Mouse (Mus musculus) small intestine, adult 2 months (tissue): ENCODE data around the gene Slc19a1. TPM values are rescaled to one million over a fixed set of nuclear protein-coding genes. Genes with fewer than 3 reads are reported as not detected.
A peak's percentile ranks its signal among the peaks of the same experiment; 100 is the strongest.

Source experiments
- H3K27ac ChIP-seq: fragments of 200-500 bp; 2 replicates; pipeline ENCODE4 v1.5.1; 2012; ENCODE audit warnings: low read depth, low read length, control low read depth, inconsistent platforms; ENCODE audit not compliant: insufficient read depth
- H3K27me3 ChIP-seq: fragments of 200-500 bp; 2 replicates; pipeline ENCODE4 v1.6.1; 2012; ENCODE audit warnings: mild to moderate bottlenecking, moderate library complexity, low read length, inconsistent platforms; ENCODE audit not compliant: control insufficient read depth, insufficient read depth
- H3K36me3 ChIP-seq: fragments of 200-500 bp; 2 replicates; pipeline ENCODE4 v1.6.1; 2012; ENCODE audit warnings: mild to moderate bottlenecking, low read length, control low read depth, inconsistent platforms; ENCODE audit not compliant: control insufficient read depth, insufficient read depth
- H3K4me1 ChIP-seq: fragments of 200-500 bp; 2 replicates; pipeline ENCODE4 v1.6.1; 2012; ENCODE audit warnings: low read length, inconsistent platforms, mixed read lengths; ENCODE audit not compliant: control insufficient read depth, insufficient read depth, insufficient read length
- H3K4me3 ChIP-seq: fragments of 200-500 bp; 2 replicates; pipeline ENCODE4 v1.5.1; 2012; ENCODE audit warnings: low read depth, mild to moderate bottlenecking, control low read depth, inconsistent platforms, low read length, moderate library complexity
- CTCF ChIP-seq: fragments of 200-500 bp; IDR thresholded peaks from 2 replicates; pipeline ENCODE4 v1.5.1; 2012; ENCODE audit warnings: low read depth, mild to moderate bottlenecking, control low read depth, inconsistent platforms, low read length, moderate library complexity, mixed read lengths; ENCODE audit not compliant: insufficient replicate concordance, insufficient read length; ENCODE audit errors: extremely low read depth
- POLR2A ChIP-seq: fragments of 200-500 bp; IDR thresholded peaks from 2 replicates; pipeline ENCODE4 v1.6.1; 2012; ENCODE audit warnings: low read depth, mild to moderate bottlenecking, control low read depth, inconsistent platforms, low read length, moderate library complexity
- WGBS: fragments of 180-500 bp; shearing (Covaris S2); methylation state at CpG from one replicate; pipeline ENCODE4 v1.1.7; 2018; 5-methylcytosine and 5-hydroxymethylcytosine counted together
- polyA plus RNA-seq: library from polyadenylated mRNA; depleted of rRNA; stranded (reverse); fragments of >200 nt; gene quantifications from 2 replicates; pipeline ENCODE4 v1.2.3, GENCODE M21; 2012; rRNA removed

The Slc19a1 gene
- 44.6 and 131 TPM in 2 replicates for polyA plus RNA-seq

DNA sequence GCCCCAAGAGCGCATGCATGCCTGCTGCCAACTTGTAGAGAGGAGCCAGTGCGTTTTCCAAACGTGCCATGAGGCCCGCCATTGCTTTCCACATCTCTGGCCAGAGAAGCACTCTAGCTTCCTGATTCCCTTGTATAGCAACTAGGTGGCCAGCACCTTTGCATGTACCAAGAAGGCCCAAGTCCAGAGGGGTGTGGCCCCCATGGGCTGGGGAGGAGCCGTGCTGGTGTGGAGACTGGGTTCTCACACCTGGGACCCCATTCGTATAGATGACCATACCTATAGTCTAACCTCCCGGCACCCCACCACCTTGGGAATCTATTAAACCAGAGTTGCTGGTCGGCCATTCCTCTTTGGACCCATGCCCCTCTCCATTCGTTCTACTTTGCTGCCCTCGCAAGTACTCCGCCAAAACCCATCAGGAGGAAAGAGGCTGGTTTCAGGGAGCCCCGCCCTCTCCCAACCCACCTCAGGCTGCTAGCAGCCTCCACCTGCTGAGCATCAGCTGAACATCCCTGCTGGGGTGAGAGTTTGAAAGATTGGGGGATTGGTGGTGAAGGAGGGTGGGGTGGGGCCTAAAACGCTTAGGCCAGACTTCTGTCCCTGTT is at the start of gene Slc19a1:
Slc19a1 (plus strand) TSS at position 474 of the 608 bp plus-strand sequence.
- Histone ChIP-seq H3K36me3 (no peaks in the 10 kb centered on the region), H3K27me3 (no peaks in the 10 kb centered on the region), H3K4me3 (peak within 1 kb of the TSS; percentile 71), H3K4me1 (peaks cover 28% of the 10 kb centered on the region), H3K27ac (peak within 1 kb of the TSS; percentile 30; the same call in 1 of the 2 replicates)
- WGBS = 74% methylated on average over 13 of the region's 13 CpGs
- TF ChIP-seq POLR2A (no peak), CTCF (no peak)

- TF ChIP-seq CTCF = no peak
- no peak for TF ChIP-seq POLR2A
Measured at GRCm38 (mm10) chr10:76988586-76988985, 43.5 kb upstream of the Slc19a1 start.

DNA sequence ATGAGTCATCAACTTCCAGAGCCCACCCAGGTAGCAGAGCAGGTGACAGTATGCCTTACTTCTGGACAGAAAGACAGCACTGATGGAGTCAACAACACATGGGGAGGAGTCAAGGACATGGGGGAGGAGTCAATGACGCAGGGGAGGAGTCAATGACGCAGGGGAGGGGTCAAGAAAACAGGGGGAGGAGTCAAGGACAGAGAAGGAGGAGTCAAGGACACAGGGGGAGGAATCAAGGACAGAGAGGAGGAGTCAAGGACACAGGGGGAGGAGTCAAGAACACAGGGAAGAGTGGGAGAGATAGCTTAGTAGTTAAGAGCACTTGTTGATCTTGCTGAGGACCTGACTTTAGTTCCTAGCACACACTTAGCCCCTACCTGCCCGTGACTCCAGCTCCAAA is 39.6 kb upstream of the Slc19a1 start:
- 48% methylated on average over 3 of the region's 3 CpGs for WGBS
- H3K36me3 ChIP-seq = no peaks in the 10 kb centered on the region
- H3K4me3 ChIP-seq = no peak overlapping the region
- TF ChIP-seq POLR2A = no peak
- no peak for TF ChIP-seq CTCF
- H3K4me1 ChIP-seq = no peaks in the 10 kb centered on the region
- H3K27ac ChIP-seq = no peak overlapping the region
- H3K27me3 ChIP-seq = no peaks in the 10 kb centered on the region; the same call in 1 of the 2 replicates

More at GRCm38 (mm10) chr10:76988586-76988985, 43.5 kb upstream of the Slc19a1 start:
- 86% methylated on average over 5 of the region's 5 CpGs for WGBS
- H3K27me3 ChIP-seq = no peaks in the 10 kb centered on the region
- H3K4me1 ChIP-seq = no peaks in the 10 kb centered on the region
- H3K27ac ChIP-seq = no peak overlapping the region
- H3K36me3 ChIP-seq = no peaks in the 10 kb centered on the region
- H3K4me3 ChIP-seq = no peak overlapping the region

GRCm38 (mm10) chr10:76997759-76998513 is 34.1 kb upstream of the Slc19a1 start:
- Histone ChIP-seq H3K36me3 (no peaks in the 10 kb centered on the region), H3K27me3 (no peaks in the 10 kb centered on the region; the same call in 1 of the 2 replicates), H3K4me3 (no peak overlapping the region), H3K27ac (no peak overlapping the region), H3K4me1 (no peaks in the 10 kb centered on the region)
- TF ChIP-seq POLR2A (no peak), CTCF (no peak)
- 56% methylated on average over 17 of the region's 17 CpGs for WGBS

DNA sequence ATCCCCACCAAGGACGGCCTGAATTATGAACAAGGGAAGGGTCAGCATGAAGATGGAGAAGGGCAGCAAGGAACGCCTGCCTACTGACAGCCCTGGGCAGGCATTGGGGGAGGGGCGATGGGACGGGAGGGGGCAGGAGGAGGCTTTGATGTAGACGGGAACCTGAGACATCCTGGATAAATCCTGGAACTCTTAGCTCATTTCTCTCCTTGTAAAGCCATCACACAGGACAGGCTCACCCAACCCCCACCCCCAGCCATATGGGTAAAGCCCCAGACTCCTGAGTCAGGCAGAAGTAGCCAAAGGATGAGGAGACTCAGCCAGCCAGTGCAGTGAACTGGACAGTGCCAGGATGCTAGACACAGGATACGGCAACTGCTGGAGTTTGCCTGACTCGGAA is 27.1 kb upstream of the Slc19a1 start:
- Histone ChIP-seq H3K36me3 (no peaks in the 10 kb centered on the region), H3K27ac (no peak overlapping the region), H3K27me3 (no peaks in the 10 kb centered on the region), H3K4me3 (no peak overlapping the region), H3K4me1 (no peaks in the 10 kb centered on the region)
- TF ChIP-seq CTCF (no peak), POLR2A (no peak)
- WGBS = 64% methylated on average over 7 of the region's 7 CpGs

GRCm38 (mm10) chr10:77007433-77008108 is 24.5 kb upstream of the Slc19a1 start:
- no peak overlapping the region for H3K4me3 ChIP-seq
- no peaks in the 10 kb centered on the region for H3K36me3 ChIP-seq
- no peak overlapping the region for H3K27ac ChIP-seq
- TF ChIP-seq POLR2A = no peak
- no peak for TF ChIP-seq CTCF
- no peaks in the 10 kb centered on the region for H3K4me1 ChIP-seq
- H3K27me3 ChIP-seq = no peaks in the 10 kb centered on the region
- 36% methylated on average over 8 of the region's 8 CpGs for WGBS

DNA sequence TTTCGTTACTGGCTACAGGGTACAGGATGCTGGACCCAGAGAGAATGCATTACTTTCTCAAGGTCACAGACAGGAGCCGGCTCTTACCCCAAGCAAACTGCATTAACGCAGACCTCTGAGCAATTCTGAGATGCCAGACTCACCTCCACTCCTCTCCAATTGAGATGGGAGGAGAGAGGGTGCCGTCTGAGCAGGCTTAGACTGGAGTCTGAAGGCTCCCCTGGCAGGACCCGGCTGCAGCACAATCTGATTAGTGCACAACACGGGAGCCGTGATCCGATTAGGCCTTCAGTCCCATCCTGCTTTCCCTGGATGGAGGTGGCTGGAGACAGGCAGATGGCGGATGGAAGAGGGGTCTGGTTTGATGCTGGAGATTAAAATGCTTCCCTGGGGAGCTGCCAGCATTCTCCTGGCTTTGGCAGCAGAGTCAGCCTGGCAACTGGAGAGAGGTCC is 23.9 kb upstream of the Slc19a1 start:
- Histone ChIP-seq H3K4me3 (no peak overlapping the region), H3K27ac (no peak overlapping the region), H3K4me1 (no peaks in the 10 kb centered on the region), H3K36me3 (no peaks in the 10 kb centered on the region), H3K27me3 (no peaks in the 10 kb centered on the region)
- TF ChIP-seq CTCF (no peak), POLR2A (no peak)
- WGBS = 43% methylated on average over 9 of the region's 9 CpGs
